Mouse (Mus musculus) retina, adult 2 months (tissue): ENCODE data around the gene Ktn1.
A peak's percentile ranks its signal among the peaks of the same experiment; 100 is the strongest.

Experiments used
- DNase-seq: peaks from one replicate; pipeline ENCODE4 v3.0.0-alpha.2; 2012; ENCODE audit warnings: low read depth, low spot score

Gene Ktn1

GRCm38 (mm10) chr14:47664470-47664864 lies 16.2 kb downstream of the Ktn1 start:
- DNase-seq, result no peak

- no peak for DNase-seq
Measured at GRCm38 (mm10) chr14:47665061-47665778, 17.0 kb downstream of the Ktn1 start.

- DNase-seq, result no peak
Measured at GRCm38 (mm10) chr14:47668096-47668495, 19.8 kb downstream of the Ktn1 start.

GRCm38 (mm10) chr14:47682886-47683285 lies 34.6 kb downstream of the Ktn1 start:
- DNase-seq, result no peak

- no peak for DNase-seq
Measured at GRCm38 (mm10) chr14:47684579-47684978, 36.3 kb downstream of the Ktn1 start.

- no peak for DNase-seq
Measured at GRCm38 (mm10) chr14:47699126-47699525, 50.9 kb downstream of the Ktn1 start.

- DNase-seq, result no peak
Measured at GRCm38 (mm10) chr14:47709546-47709945, 61.3 kb downstream of the Ktn1 start.

- no peak for DNase-seq
Measured at GRCm38 (mm10) chr14:47715771-47716170, 67.5 kb downstream of the Ktn1 start.

- no peak for DNase-seq
Measured at GRCm38 (mm10) chr14:47717916-47718606, 69.8 kb downstream of the Ktn1 start.

GRCm38 (mm10) chr14:47720023-47720422 lies 71.8 kb downstream of the Ktn1 start:
- DNase-seq, result no peak

GRCm38 (mm10) chr14:47723035-47723434 lies 74.8 kb downstream of the Ktn1 start:
- no peak for DNase-seq

GRCm38 (mm10) chr14:47728594-47728993 lies 80.3 kb downstream of the Ktn1 start:
- no peak for DNase-seq

- DNase-seq, result no peak
Measured at GRCm38 (mm10) chr14:47735354-47735753, 87.1 kb downstream of the Ktn1 start.

GRCm38 (mm10) chr14:47736471-47736870 lies 88.2 kb downstream of the Ktn1 start:
- no peak for DNase-seq

- no peak for DNase-seq
Measured at GRCm38 (mm10) chr14:47740316-47740996, 92.2 kb downstream of the Ktn1 start.

GRCm38 (mm10) chr14:47741046-47741445 lies 92.8 kb downstream of the Ktn1 start:
- no peak for DNase-seq

- DNase-seq, result no peak
Measured at GRCm38 (mm10) chr14:47742674-47743073, 94.4 kb downstream of the Ktn1 start.

GRCm38 (mm10) chr14:47745086-47745485 lies 96.8 kb downstream of the Ktn1 start:
- no peak for DNase-seq

GRCm38 (mm10) chr14:47747536-47747935 lies 99.3 kb downstream of the Ktn1 start:
- no peak for DNase-seq

GRCm38 (mm10) chr14:47748714-47749113 lies 100.5 kb downstream of the Ktn1 start:
- no peak for DNase-seq

GRCm38 (mm10) chr14:47751422-47752205 lies 103.4 kb downstream of the Ktn1 start:
- DNase-seq, result peak; percentile 48

GRCm38 (mm10) chr14:47753561-47753960 lies 105.3 kb downstream of the Ktn1 start:
- no peak for DNase-seq
